Mouse (Mus musculus) brown adipose tissue, adult 24 weeks (tissue): ENCODE results near the gene Nt5c2. TPM values are rescaled to one million over a fixed set of nuclear protein-coding genes. Genes with fewer than 3 reads are reported as not detected.

Experiments used
- H3K27ac ChIP-seq: fragments of 200-500 bp; replicated peaks from 2 replicates; pipeline ENCODE4 v1.5.1; 2012; ENCODE audit warnings: low read depth, mild to moderate bottlenecking, low read length
- H3K4me1 ChIP-seq: fragments of 200-500 bp; 2 replicates; pipeline ENCODE4 v1.6.1; 2012; ENCODE audit warnings: low read length, mixed read lengths; ENCODE audit not compliant: control insufficient read depth, insufficient read depth, insufficient read length
- H3K4me3 ChIP-seq: fragments of 200-500 bp; 2 replicates; pipeline ENCODE4 v1.5.1; 2012; ENCODE audit warnings: low read depth, mild to moderate bottlenecking, low read length, moderate library complexity; ENCODE audit not compliant: insufficient read depth
- polyA plus RNA-seq: library from polyadenylated mRNA; stranded (reverse); fragments of >200 nt; gene quantifications from 2 replicates; pipeline ENCODE4 v1.2.4, GENCODE M21; 2012; ENCODE audit not compliant: missing spikeins, insufficient read depth, insufficient read length

Nt5c2 gene
- polyA plus RNA-seq, 1 experiment: 31.8 TPM

DNA sequence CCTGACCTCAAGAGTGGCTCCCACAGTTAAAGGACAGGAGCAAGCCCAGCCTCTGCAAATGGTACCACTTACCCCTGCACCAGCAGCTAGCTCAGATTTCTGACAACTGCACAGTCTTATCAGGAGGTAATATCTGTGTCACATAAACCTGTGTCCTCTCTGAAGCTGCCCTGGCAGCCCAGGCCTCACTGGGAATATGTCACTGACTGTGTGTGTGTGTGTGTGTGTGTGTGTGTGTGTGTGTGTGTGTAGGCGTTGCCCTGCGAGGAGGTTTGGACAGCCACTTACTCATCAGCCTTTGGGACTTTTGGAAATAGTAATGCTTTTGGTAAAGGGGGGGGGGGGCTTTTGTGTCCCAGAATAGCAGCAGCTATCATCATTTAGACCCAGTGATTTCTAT, 171.9 kb downstream of the Nt5c2 start:
- no peaks in the 10 kb centered on the region; the same call in none of the 2 replicates for H3K4me1 ChIP-seq
- H3K4me3 ChIP-seq: no peak overlapping the region
- H3K27ac ChIP-seq: no peak overlapping the region

DNA sequence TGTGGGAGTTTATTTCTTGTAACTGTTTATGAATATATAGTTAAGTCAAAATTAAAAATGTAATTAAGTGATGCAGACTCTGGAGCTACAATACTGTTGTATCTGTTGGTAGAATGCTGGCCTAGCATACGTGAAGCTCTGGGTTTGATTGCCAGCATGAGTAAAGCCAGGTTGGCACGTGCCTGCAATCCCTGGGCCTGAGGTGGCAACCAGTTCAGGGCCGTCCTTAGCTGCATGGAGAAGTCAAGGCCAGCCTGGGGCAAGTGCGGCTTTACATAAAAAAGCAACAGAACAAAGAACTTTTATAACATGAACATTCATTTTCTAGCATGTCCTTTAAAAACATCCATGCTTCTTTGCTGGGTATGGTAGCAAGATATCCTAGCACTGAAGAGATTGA, 173.9 kb downstream of the Nt5c2 start:
- Histone ChIP-seq H3K27ac (no peak overlapping the region), H3K4me1 (peaks cover 7% of the 10 kb centered on the region), H3K4me3 (no peak overlapping the region)

DNA sequence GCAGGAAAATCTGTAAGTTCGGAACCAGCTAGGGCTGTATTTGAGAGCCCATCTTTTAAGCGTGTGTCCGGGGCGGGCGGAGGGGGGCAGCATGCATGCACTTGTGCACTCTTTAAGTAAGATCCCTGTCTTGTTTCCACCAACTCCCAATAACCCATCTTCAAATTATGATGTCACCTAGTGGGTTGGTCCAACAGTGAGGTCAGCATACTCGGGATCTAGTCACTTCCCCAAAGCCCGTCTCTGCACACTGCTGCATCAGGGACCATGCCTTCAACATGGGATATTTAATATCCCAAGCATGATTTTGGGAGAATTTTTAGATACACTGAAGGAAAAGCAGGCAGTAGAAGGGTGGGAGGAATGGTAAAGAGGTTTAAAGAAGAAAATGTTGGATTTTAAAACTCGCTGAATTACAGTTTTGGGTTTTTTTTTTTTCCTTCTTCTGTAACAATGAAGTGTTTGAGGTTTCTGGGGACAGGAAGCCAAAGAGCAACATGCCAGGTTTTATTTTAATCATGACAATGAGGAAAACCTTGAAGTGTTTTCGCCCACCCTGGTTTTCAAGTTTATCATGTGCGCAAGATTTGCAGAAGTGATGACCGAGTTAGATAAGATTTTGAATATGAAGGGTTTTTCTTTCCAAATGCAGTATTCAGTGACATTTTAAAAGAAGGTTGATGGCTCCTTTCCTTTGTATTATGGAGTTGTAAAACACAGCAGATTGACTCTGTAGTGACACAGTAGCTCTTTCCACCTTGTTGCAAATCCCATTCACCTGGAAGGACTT, 177.5 kb downstream of the Nt5c2 start:
- Histone ChIP-seq H3K4me1 (peaks cover 13% of the 10 kb centered on the region), H3K27ac (no peak overlapping the region), H3K4me3 (no peak overlapping the region)

DNA sequence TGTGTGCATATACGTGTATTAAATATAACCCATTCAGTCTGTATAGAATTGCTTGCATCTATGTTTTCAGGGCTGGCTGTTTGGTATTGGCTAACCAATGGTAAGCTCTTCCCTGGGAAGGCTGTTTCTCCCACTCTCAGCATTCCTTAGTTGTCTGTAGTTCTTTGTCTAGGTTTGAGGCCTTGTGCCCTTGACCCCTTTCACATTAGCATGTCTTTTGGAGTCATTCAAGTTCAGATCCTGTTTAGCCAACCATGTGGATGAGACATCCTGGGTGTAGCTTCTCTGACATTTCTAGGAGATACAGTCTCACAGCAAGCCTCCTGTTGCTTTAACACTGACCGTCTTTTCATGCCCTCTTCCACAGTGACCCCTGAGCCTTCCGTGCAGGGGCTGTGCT, 178.9 kb downstream of the Nt5c2 start:
- Histone ChIP-seq H3K27ac (no peak overlapping the region), H3K4me3 (no peak overlapping the region)

DNA sequence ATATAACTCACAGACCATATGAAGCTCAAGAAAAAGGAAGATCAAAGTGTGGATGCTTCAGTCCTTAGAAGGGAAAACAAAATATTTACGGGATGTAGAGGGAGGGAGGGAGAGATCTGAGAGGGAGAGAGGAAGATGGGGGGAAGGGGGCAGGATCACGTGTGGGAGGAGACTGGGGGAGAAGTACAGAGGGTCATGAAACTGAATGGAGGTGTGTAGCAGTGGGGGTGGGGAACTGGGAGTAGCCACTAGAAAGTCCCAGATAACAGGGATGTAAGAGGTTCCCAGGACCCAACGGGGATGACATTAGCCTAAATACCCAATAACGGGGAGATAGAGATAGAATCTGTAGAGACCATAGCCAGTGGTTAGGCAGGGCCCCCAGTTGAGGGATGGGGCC, 179.6 kb downstream of the Nt5c2 start:
- Histone ChIP-seq H3K27ac (no peak overlapping the region), H3K4me3 (no peak overlapping the region), H3K4me1 (peaks cover 25% of the 10 kb centered on the region)

More for the DNA sequence above, 178.9 kb downstream of the Nt5c2 start:
- H3K4me1 ChIP-seq: peaks cover 21% of the 10 kb centered on the region

DNA sequence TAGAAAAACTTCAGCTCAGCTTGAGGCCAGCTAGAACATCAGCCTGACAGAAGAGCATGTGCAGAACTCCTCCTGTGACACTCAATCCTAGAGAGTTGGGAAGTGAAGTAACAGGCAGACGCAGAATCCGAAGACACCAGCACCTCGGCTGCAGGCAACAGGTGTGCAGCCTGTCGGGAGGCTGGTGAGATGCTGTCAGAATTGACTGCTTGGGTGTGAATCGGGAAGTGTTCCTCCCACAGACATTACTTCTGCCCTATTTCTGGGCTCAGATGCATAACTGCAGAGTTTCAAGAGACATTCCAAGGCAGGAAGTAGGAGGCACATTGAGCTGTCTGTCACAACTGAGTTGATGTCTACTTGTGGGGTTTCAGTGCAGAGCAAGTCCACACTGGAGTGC, 180.7 kb downstream of the Nt5c2 start:
- Histone ChIP-seq H3K4me3 (no peak overlapping the region), H3K4me1 (peaks cover 25% of the 10 kb centered on the region), H3K27ac (no peak overlapping the region)

Other genes starting within 250 kb of the Nt5c2 start
- gene Ina, start 455 bp downstream of the Nt5c2 start, polyA plus RNA-seq: not detected in 2 replicates
- 1.5 and 2.5 TPM in 2 replicates for gene Pcgf6, start 35.8 kb upstream of the Nt5c2 start, polyA plus RNA-seq
- 1.4 and 2.2 TPM in 2 replicates for gene Taf5, start 52.6 kb upstream of the Nt5c2 start, polyA plus RNA-seq
- gene Usmg5, start 75.5 kb upstream of the Nt5c2 start, polyA plus RNA-seq: 3,706 and 4,472 TPM in 2 replicates
- gene Pdcd11, start 75.6 kb upstream of the Nt5c2 start, polyA plus RNA-seq: 3.2 and 5.5 TPM in 2 replicates
- gene Calhm2, start 123.1 kb upstream of the Nt5c2 start, polyA plus RNA-seq: 1.6 and 1.7 TPM in 2 replicates
- not detected in 2 replicates for gene Calhm1, start 129.1 kb upstream of the Nt5c2 start, polyA plus RNA-seq
- not detected in 2 replicates for gene Calhm3, start 142.6 kb upstream of the Nt5c2 start, polyA plus RNA-seq
- 5.7 and 5.8 TPM in 2 replicates for gene Neurl1a, start 163.7 kb upstream of the Nt5c2 start, polyA plus RNA-seq